Mouse (Mus musculus) testis, adult 2 months (tissue): ENCODE results near the gene Bclaf1. TPM values are rescaled to one million over a fixed set of nuclear protein-coding genes. Genes with fewer than 3 reads are reported as not detected.

Experiments
- H3K27ac ChIP-seq: fragments of 200-500 bp; 2 replicates; pipeline ENCODE4 v1.5.1; 2012; ENCODE audit warnings: low read depth, low read length; ENCODE audit not compliant: control insufficient read depth, insufficient read depth
- H3K27me3 ChIP-seq: fragments of 200-500 bp; 2 replicates; pipeline ENCODE4 v1.6.1; 2012; ENCODE audit warnings: mild to moderate bottlenecking, low read length, moderate library complexity; ENCODE audit not compliant: control insufficient read depth, insufficient read depth
- H3K36me3 ChIP-seq: fragments of 200-500 bp; 2 replicates; pipeline ENCODE4 v1.6.1; 2012; ENCODE audit warnings: mild to moderate bottlenecking, low read length; ENCODE audit not compliant: control insufficient read depth, insufficient read depth
- H3K4me1 ChIP-seq: fragments of 200-500 bp; 2 replicates; pipeline ENCODE4 v1.6.1; 2012; ENCODE audit warnings: low read length; ENCODE audit not compliant: control insufficient read depth, insufficient read depth
- H3K4me3 ChIP-seq: fragments of 200-500 bp; 2 replicates; pipeline ENCODE4 v1.5.1; 2012; ENCODE audit warnings: low read depth, mild to moderate bottlenecking, low read length, moderate library complexity, mixed read lengths; ENCODE audit not compliant: control insufficient read depth
- CTCF ChIP-seq: fragments of 200-500 bp; IDR thresholded peaks from 2 replicates; pipeline ENCODE4 v1.5.1; 2012; ENCODE audit warnings: low read depth, mild to moderate bottlenecking, inconsistent platforms, low read length, moderate library complexity; ENCODE audit not compliant: control insufficient read depth, insufficient read depth, insufficient replicate concordance
- POLR2A ChIP-seq: fragments of 200-500 bp; IDR thresholded peaks from 2 replicates; pipeline ENCODE4 v1.6.1; 2012; ENCODE audit warnings: low read depth, mild to moderate bottlenecking, inconsistent platforms, low read length, moderate library complexity; ENCODE audit not compliant: control insufficient read depth
- polyA plus RNA-seq: library from polyadenylated mRNA; depleted of rRNA; stranded (reverse); fragments of >200 nt; gene quantifications from 2 replicates; pipeline ENCODE4 v1.2.3, GENCODE M21; 2012

Gene Bclaf1
- polyA plus RNA-seq, 1 experiment, result 17.9 TPM

GRCm38 (mm10) chr10:20298152-20298920 is 13.9 kb upstream of the Bclaf1 start:
- no peak overlapping the region for H3K4me3 ChIP-seq
- no peak overlapping the region for H3K27ac ChIP-seq
- TF ChIP-seq POLR2A, result no peak
- TF ChIP-seq CTCF, result no peak

GRCm38 (mm10) chr10:20299114-20299513 is 13.2 kb upstream of the Bclaf1 start:
- Histone ChIP-seq H3K36me3 (no peaks in the 10 kb centered on the region), H3K4me3 (no peak overlapping the region), H3K27me3 (no peaks in the 10 kb centered on the region), H3K4me1 (no peaks in the 10 kb centered on the region), H3K27ac (no peak overlapping the region)
- TF ChIP-seq POLR2A (no peak), CTCF (no peak)

More at GRCm38 (mm10) chr10:20298152-20298920, 13.9 kb upstream of the Bclaf1 start:
- H3K4me1 ChIP-seq, result 0 out of 2 replicates have a peak, but pooled peaks cover 2% of the 10 kb centered on the region
- no peaks in the 10 kb centered on the region for H3K36me3 ChIP-seq
- H3K27me3 ChIP-seq, result no peaks in the 10 kb centered on the region

- H3K27me3 ChIP-seq, result no peaks in the 10 kb centered on the region
- peaks cover 3% of the 10 kb centered on the region; the same call in 1 of the 2 replicates for H3K4me1 ChIP-seq
- peak overlapping the region; percentile 100 for H3K27ac ChIP-seq
- TF ChIP-seq CTCF, result no peak
- no peak for TF ChIP-seq POLR2A
- H3K36me3 ChIP-seq, result no peaks in the 10 kb centered on the region
- peak overlapping the region; percentile 100 for H3K4me3 ChIP-seq
Observed at GRCm38 (mm10) chr10:20310969-20311769, 1.1 kb upstream of the Bclaf1 start.

- H3K27me3 ChIP-seq, result no peaks in the 10 kb centered on the region
- H3K36me3 ChIP-seq, result no peaks in the 10 kb centered on the region
- peak overlapping the region; percentile 100 for H3K27ac ChIP-seq
- TF ChIP-seq CTCF (no peak), POLR2A (no peak; the same call in 1 of the 2 replicates)
- peak overlapping the region; percentile 100 for H3K4me3 ChIP-seq
- peaks cover 3% of the 10 kb centered on the region; the same call in 1 of the 2 replicates for H3K4me1 ChIP-seq
Observed at GRCm38 (mm10) chr10:20312736-20313301, 550 bp downstream of the Bclaf1 start.

- Histone ChIP-seq H3K27me3 (no peaks in the 10 kb centered on the region), H3K36me3 (no peaks in the 10 kb centered on the region), H3K4me3 (peak overlapping the region; percentile 100), H3K4me1 (peaks cover 3% of the 10 kb centered on the region; the same call in 1 of the 2 replicates), H3K27ac (peak overlapping the region; percentile 100)
- no peak for TF ChIP-seq CTCF
- no peak for TF ChIP-seq POLR2A
Observed at GRCm38 (mm10) chr10:20313447-20313846, 1.2 kb downstream of the Bclaf1 start.

- Histone ChIP-seq H3K4me1 (peaks cover 3% of the 10 kb centered on the region; the same call in 1 of the 2 replicates), H3K27ac (no peak overlapping the region), H3K36me3 (no peaks in the 10 kb centered on the region), H3K4me3 (peak overlapping the region; percentile 5; the same call in 1 of the 2 replicates), H3K27me3 (no peaks in the 10 kb centered on the region)
- TF ChIP-seq CTCF (no peak), POLR2A (no peak)
Observed at GRCm38 (mm10) chr10:20313941-20314340, 1.7 kb downstream of the Bclaf1 start.
